Mouse (Mus musculus) C2C12 (cell line): ENCODE results near the gene Fbln2. TPM values are rescaled to one million over a fixed set of nuclear protein-coding genes. Genes with fewer than 3 reads are reported as not detected.

ENCODE experiments used
- H3K27me3 ChIP-seq: one replicate; pipeline ENCODE4 v1.6.1; 2011; ENCODE audit not compliant: control insufficient read depth, insufficient read depth, insufficient read length
- H3K36me3 ChIP-seq: one replicate; pipeline ENCODE4 v1.6.1; 2011; ENCODE audit not compliant: control insufficient read depth, insufficient read depth
- H3K4me3 ChIP-seq: one replicate; pipeline ENCODE4 v1.5.1; 2011; ENCODE audit warnings: mild to moderate bottlenecking, control low read depth; ENCODE audit not compliant: poor library complexity, insufficient read depth, severe bottlenecking
- H3K79me2 ChIP-seq: one replicate; pipeline ENCODE4 v1.6.1; 2011; ENCODE audit not compliant: control insufficient read depth, insufficient read depth
- H3K79me3 ChIP-seq: one replicate; pipeline ENCODE4 v1.6.1; 2011; ENCODE audit warnings: low read depth, control low read depth
- H3ac ChIP-seq: one replicate; pipeline ENCODE3; 2011; ENCODE audit warnings: low read depth; ENCODE audit not compliant: control insufficient read depth, insufficient read length
- CEBPB ChIP-seq: IDR thresholded peaks from one replicate; pipeline ENCODE4 v1.6.1; 2011; ENCODE audit warnings: low read depth, mild to moderate bottlenecking, control low read depth, moderate library complexity
- CTCF ChIP-seq: IDR thresholded peaks from one replicate; pipeline ENCODE4 v1.5.1; 2011; ENCODE audit not compliant: control insufficient read depth, insufficient read depth, insufficient read length
- FOSL1 ChIP-seq: IDR thresholded peaks from one replicate; pipeline ENCODE4 v1.8.0; 2011; ENCODE audit warnings: mild to moderate bottlenecking, low read length; ENCODE audit not compliant: poor library complexity, insufficient read depth, severe bottlenecking
- MAX ChIP-seq: IDR thresholded peaks from one replicate; pipeline ENCODE4 v1.6.1; 2011; ENCODE audit warnings: mild to moderate bottlenecking, control low read depth
- MYOD1 ChIP-seq: IDR thresholded peaks from one replicate; pipeline ENCODE4 v1.6.1; 2011; ENCODE audit warnings: low read depth; ENCODE audit not compliant: control insufficient read depth, insufficient read length
- MYOG ChIP-seq: IDR thresholded peaks from one replicate; pipeline ENCODE4 v1.6.1; 2011; ENCODE audit not compliant: control insufficient read depth, insufficient read length; ENCODE audit errors: extremely low read depth
- USF1 ChIP-seq: IDR thresholded peaks from one replicate; pipeline ENCODE4 v1.6.1; 2011; ENCODE audit warnings: low read depth, mild to moderate bottlenecking, control low read depth, moderate library complexity
- polyA plus RNA-seq: library from polyadenylated mRNA; unstranded; fragments of >200 nt; fragmentation: generic; extraction: Trizol; gene quantifications from one replicate; pipeline ENCODE4 v1.2.1, GENCODE M21; 2012; ENCODE audit warnings: missing spikeins

Fbln2 gene
- polyA plus RNA-seq, 1 experiment, result 91.6 TPM

DNA sequence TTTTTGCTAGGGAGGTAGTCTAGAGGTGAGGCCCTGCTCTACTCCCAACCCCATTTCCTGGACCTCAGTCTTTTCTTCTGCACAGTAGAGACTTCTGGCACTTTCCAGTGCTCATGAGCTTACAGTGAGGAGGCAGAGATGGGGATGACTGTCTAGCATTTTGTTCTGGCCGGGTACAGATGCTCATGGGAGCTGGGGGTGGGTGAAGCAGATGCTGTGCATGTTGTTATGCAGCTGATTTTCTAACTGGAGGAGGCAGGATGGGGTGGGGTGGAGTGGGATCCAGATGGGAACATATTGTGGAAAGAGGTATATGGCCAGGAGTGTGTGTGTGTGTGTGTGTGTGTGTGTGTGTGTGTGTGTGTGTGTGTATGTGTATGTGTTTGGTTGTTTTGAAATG is 3.2 kb downstream of the Fbln2 start:
- peaks cover 81% of the 10 kb centered on the region for H3K79me2 ChIP-seq
- H3K27me3 ChIP-seq, result no peaks in the 10 kb centered on the region
- TF ChIP-seq USF1, result no peak
- TF ChIP-seq MYOG, result no peak
- no peak for TF ChIP-seq CTCF
- no peak for TF ChIP-seq CEBPB
- TF ChIP-seq FOSL1, result no peak
- no peak for TF ChIP-seq MYOD1
- TF ChIP-seq MAX, result no peak
- H3K4me3 ChIP-seq, result no peak overlapping the region
- H3K79me3 ChIP-seq, result peaks cover 59% of the 10 kb centered on the region
- H3ac ChIP-seq, result no peak overlapping the region
- H3K36me3 ChIP-seq, result peaks cover 12% of the 10 kb centered on the region

DNA sequence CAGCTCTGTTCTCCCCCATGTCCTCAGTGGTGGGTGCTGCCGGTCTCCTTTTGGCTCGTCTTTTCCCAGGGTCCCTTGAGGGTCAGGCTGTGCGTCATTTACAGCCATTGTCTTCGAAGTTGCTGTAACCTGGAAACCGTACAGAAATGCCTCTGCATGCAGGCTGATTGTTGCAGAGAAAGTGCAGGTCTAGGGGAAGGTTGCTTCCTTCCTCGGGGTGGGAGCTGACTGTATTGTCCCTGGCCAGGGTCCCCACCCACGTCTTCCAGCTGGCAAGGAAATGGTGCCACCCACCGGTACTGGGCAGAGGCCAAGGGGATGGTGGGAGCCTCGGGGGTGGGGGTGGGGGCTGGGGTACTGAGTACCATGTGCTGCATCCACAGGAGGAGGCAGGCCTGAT is 6.2 kb downstream of the Fbln2 start:
- H3K79me3 ChIP-seq, result peaks cover 66% of the 10 kb centered on the region
- no peaks in the 10 kb centered on the region for H3K27me3 ChIP-seq
- H3K36me3 ChIP-seq, result peaks cover 21% of the 10 kb centered on the region
- H3ac ChIP-seq, result no peak overlapping the region
- TF ChIP-seq CEBPB (no peak), MYOG (no peak), FOSL1 (no peak), CTCF (no peak), MYOD1 (no peak), MAX (no peak)
- peaks cover 98% of the 10 kb centered on the region for H3K79me2 ChIP-seq
- no peak overlapping the region for H3K4me3 ChIP-seq

DNA sequence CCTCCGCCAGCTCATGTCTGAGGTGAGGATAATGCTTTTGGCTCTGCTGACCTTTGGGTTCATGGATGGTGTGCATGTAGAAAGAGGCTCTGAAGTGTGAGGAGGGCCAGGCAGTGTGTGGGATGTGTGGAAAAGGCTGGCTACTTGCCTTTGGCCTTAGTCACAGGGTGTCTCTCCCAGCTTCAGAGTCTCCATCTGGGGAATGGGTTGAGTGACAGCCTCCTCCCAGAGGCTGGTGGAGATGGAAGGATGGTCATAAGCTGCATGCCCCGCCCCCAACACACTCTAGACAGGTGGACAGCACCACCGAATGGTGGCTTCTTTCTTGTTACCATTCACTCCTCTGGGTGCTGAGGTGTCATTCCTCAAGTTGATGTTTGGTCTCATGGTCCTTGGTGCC is 6.6 kb downstream of the Fbln2 start:
- H3K79me2 ChIP-seq, result peaks cover 98% of the 10 kb centered on the region
- peaks cover 66% of the 10 kb centered on the region for H3K79me3 ChIP-seq
- no peaks in the 10 kb centered on the region for H3K27me3 ChIP-seq
- peaks cover 21% of the 10 kb centered on the region for H3K36me3 ChIP-seq
- TF ChIP-seq USF1, result no peak
- no peak for TF ChIP-seq MYOD1
- TF ChIP-seq MAX, result no peak
- TF ChIP-seq CTCF, result no peak
- no peak for TF ChIP-seq CEBPB
- TF ChIP-seq FOSL1, result no peak
- TF ChIP-seq MYOG, result no peak
- no peak overlapping the region for H3K4me3 ChIP-seq
- no peak overlapping the region for H3ac ChIP-seq

DNA sequence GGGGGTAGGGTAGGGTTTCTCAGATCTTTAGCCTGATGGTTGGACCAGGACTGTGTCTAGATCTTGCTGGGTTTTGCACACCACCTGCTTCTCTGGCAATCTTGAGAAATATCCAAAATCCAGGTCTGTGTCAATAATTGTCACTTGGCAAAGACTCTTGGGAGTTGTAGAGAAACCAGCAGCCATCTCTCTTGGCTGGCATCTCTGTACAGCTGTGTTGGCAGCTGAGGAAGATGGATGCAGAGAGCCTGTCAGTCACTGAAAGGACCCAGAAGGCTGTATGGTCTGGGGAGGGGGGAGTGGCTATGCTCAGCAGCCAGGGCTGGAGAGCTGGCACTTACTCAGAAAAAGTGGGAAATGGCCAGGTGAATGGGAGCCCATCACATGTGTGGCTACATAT is 7.8 kb downstream of the Fbln2 start:
- Histone ChIP-seq H3K4me3 (no peak overlapping the region), H3K36me3 (peaks cover 17% of the 10 kb centered on the region), H3K79me3 (peaks cover 64% of the 10 kb centered on the region), H3K27me3 (no peaks in the 10 kb centered on the region), H3K79me2 (peaks cover 98% of the 10 kb centered on the region), H3ac (no peak overlapping the region)
- TF ChIP-seq CEBPB (no peak), MYOG (no peak), MYOD1 (no peak), MAX (no peak), USF1 (no peak), FOSL1 (no peak), CTCF (no peak)

DNA sequence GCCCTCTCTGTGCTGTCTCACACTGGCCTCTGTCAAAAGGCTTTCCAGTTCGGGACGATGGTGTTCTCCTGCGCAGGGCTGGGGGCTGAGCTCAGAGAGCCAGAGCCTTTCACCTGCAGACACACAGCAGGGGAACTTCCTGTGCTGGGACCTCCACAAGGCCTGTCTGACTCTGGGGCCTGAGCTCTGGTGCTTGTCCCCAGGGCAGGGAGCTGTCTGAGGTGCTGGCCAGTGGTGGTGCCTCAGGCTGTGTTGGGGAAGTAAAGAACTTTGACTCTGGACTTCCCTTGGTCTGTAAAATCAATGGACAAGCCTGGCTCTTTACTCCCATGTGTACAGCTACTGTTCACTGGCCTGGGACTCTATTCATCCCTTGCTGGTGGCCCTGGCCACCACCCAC is 8.8 kb downstream of the Fbln2 start:
- TF ChIP-seq FOSL1 (no peak), MYOG (no peak), CTCF (no peak), MAX (no peak), MYOD1 (no peak), USF1 (no peak), CEBPB (no peak)
- Histone ChIP-seq H3K27me3 (no peaks in the 10 kb centered on the region), H3K79me3 (peaks cover 58% of the 10 kb centered on the region), H3K79me2 (peaks cover 97% of the 10 kb centered on the region), H3K4me3 (no peak overlapping the region), H3K36me3 (peaks cover 13% of the 10 kb centered on the region), H3ac (no peak overlapping the region)

DNA sequence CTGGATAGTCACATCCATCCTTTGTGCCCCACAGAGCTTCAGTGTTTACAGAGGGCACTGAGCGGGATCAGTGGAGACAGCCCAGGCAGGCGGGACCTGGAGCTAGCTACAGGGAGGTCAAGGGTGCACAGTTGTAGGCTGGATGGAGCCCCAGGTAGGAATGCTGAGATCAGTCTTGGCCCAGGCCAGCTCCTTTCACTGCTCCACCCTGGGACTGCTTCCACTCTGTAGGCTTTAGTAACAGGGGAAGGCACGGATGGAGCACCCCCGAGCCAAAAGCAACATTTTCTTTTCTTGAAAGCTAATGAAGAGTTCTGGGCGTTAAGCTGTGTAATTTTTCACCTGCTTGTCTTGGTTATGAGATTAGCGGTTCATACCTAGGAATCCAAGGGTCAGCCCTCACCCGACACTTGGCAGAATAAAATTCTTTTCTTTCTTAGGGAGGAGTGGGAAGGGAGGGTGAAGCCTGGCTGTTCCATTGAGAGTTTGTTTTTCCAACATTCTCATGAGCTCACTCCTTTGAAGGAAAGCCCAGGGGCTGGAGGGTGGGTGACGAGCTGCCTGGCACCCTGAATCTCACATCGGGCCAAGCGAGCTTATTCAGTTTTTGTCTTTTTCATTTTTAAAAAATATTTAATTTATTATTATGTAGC is 10.6 kb downstream of the Fbln2 start:
- no peak overlapping the region for H3ac ChIP-seq
- H3K27me3 ChIP-seq, result no peaks in the 10 kb centered on the region
- H3K79me3 ChIP-seq, result peaks cover 54% of the 10 kb centered on the region
- H3K79me2 ChIP-seq, result peaks cover 96% of the 10 kb centered on the region
- peaks cover 22% of the 10 kb centered on the region for H3K36me3 ChIP-seq
- TF ChIP-seq USF1, result no peak
- H3K4me3 ChIP-seq, result no peak overlapping the region
